8 mouse cellular contexts compared by ENCODE assay signal in genomic region chr11:84429581-84429980, GRCm38 (mm10).
DNase-seq lines count a peak whose midpoint lies in the region; ATAC-seq and TF ChIP-seq lines count a peak whose summit lies in the region.

No protein-coding gene starts in this region.

- H3K27ac ChIP-seq in gastrocnemius, adult 2 months: no peak overlapping the region
- H3K27ac ChIP-seq in forebrain, embryonic 15.5 days (replicated peaks): no peak overlapping the region
- H3K27ac ChIP-seq in kidney, embryonic 15.5 days: no peak overlapping the region
- no peak overlapping the region for H3K27ac ChIP-seq in stomach, postnatal 0 days (replicated peaks)

- peak; percentile 47 for ATAC-seq in CD4-positive, CD25-positive, alpha-beta regulatory T cell, adult 4 months
- ATAC-seq in forebrain, embryonic 15.5 days (replicated peaks): peak; percentile 76
- peak; percentile 74; the same call in 1 of the 2 replicates for ATAC-seq in kidney, embryonic 15.5 days (replicated peaks; ENCODE audit: low FRiP score)
- peak; percentile 71 for ATAC-seq in megakaryocyte, adult 5-6 weeks (ENCODE audit: poor library complexity, severe bottlenecking)
- peak; percentile 67; the same call in 1 of the 2 replicates for ATAC-seq in stomach, postnatal 0 days (ENCODE audit: low FRiP score, low TSS enrichment)

- H3K4me1 ChIP-seq in forebrain, embryonic 15.5 days: no peaks in the 10 kb centered on the region; the same call in 1 of the 2 replicates
- peaks cover 18% of the 10 kb centered on the region for H3K4me1 ChIP-seq in kidney, embryonic 15.5 days
- no peaks in the 10 kb centered on the region for H3K4me1 ChIP-seq in stomach, postnatal 0 days (replicated peaks; ENCODE audit: control insufficient read depth, insufficient read depth)

- H3K4me3 ChIP-seq in gastrocnemius, adult 2 months: no peak overlapping the region
- H3K4me3 ChIP-seq in forebrain, embryonic 15.5 days: no peak overlapping the region
- H3K4me3 ChIP-seq in kidney, embryonic 15.5 days (replicated peaks): no peak overlapping the region
- H3K4me3 ChIP-seq in stomach, postnatal 0 days (ENCODE audit: low read depth, low read length): no peak overlapping the region

- no peak for TF ChIP-seq EP300 in stomach, postnatal 0 days (optimal IDR thresholded peaks at IDR 0.05)

- H3K27me3 ChIP-seq in forebrain, embryonic 15.5 days: no peaks in the 10 kb centered on the region
- H3K27me3 ChIP-seq in kidney, embryonic 15.5 days: no peaks in the 10 kb centered on the region
- H3K27me3 ChIP-seq in stomach, postnatal 0 days (ENCODE audit: control insufficient read depth, insufficient read depth, low read length): no peaks in the 10 kb centered on the region

- WGBS in forebrain, embryonic 15.5 days: 46% methylated on average over 1 of the region's 1 CpGs
- 43% methylated on average over 1 of the region's 1 CpGs for WGBS in kidney, embryonic 15.5 days
- 68% methylated on average over 1 of the region's 1 CpGs for WGBS in stomach, postnatal 0 days

- no peaks in the 10 kb centered on the region for H3K9me3 ChIP-seq in forebrain, embryonic 15.5 days
- H3K9me3 ChIP-seq in kidney, embryonic 15.5 days (replicated peaks): no peaks in the 10 kb centered on the region
- no peaks in the 10 kb centered on the region for H3K9me3 ChIP-seq in stomach, postnatal 0 days (ENCODE audit: control insufficient read depth, low read length)

- no peak for DNase-seq in gastrocnemius, adult 2 months
- DNase-seq in gastrocnemius, postnatal 4 days (ENCODE audit: low spot score in 2 of 2): no peak
- peak; percentile 40 for DNase-seq in c-Kit-negative CD71-positive TER-119-positive erythroid progenitor cells, embryonic 14.5 days (ENCODE audit: low read depth, low spot score)
- DNase-seq in stomach, postnatal 0 days (ENCODE audit: low spot score): peak; percentile 37

- H3K36me3 ChIP-seq in forebrain, embryonic 15.5 days: no peaks in the 10 kb centered on the region
- peaks cover 11% of the 10 kb centered on the region; the same call in 1 of the 2 replicates for H3K36me3 ChIP-seq in kidney, embryonic 15.5 days
- no peaks in the 10 kb centered on the region for H3K36me3 ChIP-seq in stomach, postnatal 0 days (ENCODE audit: control insufficient read depth, insufficient read depth, low read length)

- no peak overlapping the region for H3K4me2 ChIP-seq in forebrain, embryonic 15.5 days (replicated peaks)
- no peak overlapping the region for H3K4me2 ChIP-seq in kidney, embryonic 15.5 days
- no peak overlapping the region for H3K4me2 ChIP-seq in stomach, postnatal 0 days (replicated peaks; ENCODE audit: low read depth)

- intact Hi-C loops in gastrocnemius, adult 2 months (cut with DNase I): loop anchor here (1.0 to 5.0 kb wide), 3 partner anchors 165 to 383 kb away; no protein-coding TSS in a partner anchor

- H3K9ac ChIP-seq in forebrain, embryonic 15.5 days (replicated peaks): no peak overlapping the region
- H3K9ac ChIP-seq in kidney, embryonic 15.5 days: no peak overlapping the region
- H3K9ac ChIP-seq in stomach, postnatal 0 days (ENCODE audit: low read length): no peak overlapping the region

- peak; percentile 87 for TF ChIP-seq CTCF in gastrocnemius, adult 2 months (IDR thresholded peaks at IDR 0.05)
- peak; percentile 87 for TF ChIP-seq CTCF in stomach, postnatal 0 days (IDR thresholded peaks at IDR 0.05; ENCODE audit: low read depth)

Comparison
In these comparisons a context has a peak if more than half of its experiments do, and no peak if none do; other contexts are left out.
1. DNase-seq: peak in c-Kit-negative CD71-positive TER-119-positive erythroid progenitor cells, embryonic 14.5 days (single experiment) and stomach, postnatal 0 days (single experiment); none in gastrocnemius, adult 2 months (single experiment) and gastrocnemius, postnatal 4 days (0 of 2).
2. Peak in every context shown above with its lines, with median percentiles within 50 percentile points of each other: ATAC-seq.